Mouse (Mus musculus): ENCODE results near the gene Glipr2. TPM values are rescaled to one million over a fixed set of nuclear protein-coding genes. Genes with fewer than 3 reads are reported as not detected.
A peak's percentile ranks its signal among the peaks of the same experiment; 100 is the strongest.

Gene Glipr2
- total RNA-seq, 2 experiments from 2014 or later = 1.7 to 2.0 TPM

DNA sequence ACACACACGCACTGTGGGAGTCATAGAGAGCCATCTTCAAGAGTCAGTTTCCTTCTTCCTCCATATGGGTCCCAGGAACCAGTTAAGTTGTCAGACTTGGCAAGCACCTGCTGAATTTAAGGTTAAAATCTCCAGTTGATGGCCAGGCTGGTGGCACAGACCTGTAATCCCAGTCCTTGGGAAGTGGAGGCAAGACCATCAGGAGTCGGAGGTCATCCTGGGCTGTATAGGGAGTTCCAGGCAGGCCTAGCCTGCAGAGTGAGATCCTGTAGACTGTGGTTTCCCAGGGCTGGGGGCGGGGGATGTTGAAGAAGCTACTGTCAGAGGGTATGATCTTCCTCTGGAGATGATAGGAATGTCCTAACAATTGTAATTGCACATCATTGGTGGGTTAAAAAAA, 31.8 kb downstream of the Glipr2 start:
- no peak for DNase-seq (ENCODE audit: low spot score in 2 of 2)
- intact Hi-C loops (cut with DNase I) = loop anchor here (10.0 kb wide), 1 partner anchor 244 kb away; no protein-coding TSS in a partner anchor

- intact Hi-C loops (cut with DNase I) = no loop called here
- no peak for DNase-seq (ENCODE audit: low spot score in 2 of 2)
Observed at GRCm38 (mm10) chr4:43993072-43993471, 35.9 kb downstream of the Glipr2 start.

DNA sequence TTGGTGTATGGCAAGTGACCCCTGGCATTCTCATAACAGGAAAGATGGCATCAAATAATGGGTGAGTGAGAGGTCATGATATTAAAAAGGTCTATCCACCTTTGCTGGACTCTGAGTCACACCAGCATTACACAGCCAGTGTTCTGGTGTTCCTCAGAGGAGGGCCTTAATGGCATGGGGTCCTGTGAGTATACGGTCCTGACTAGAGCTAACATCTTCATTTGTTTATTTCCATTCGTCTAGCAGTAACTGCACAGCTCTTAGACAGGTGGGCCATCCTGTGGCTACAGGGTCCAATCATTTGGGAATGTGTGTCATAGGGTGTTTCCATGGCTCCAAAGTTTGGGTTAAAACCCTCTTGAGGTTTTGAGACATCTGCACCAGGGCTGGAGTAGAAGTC, 37.1 kb downstream of the Glipr2 start:
- intact Hi-C loops (cut with DNase I) = no loop called here
- no peak for DNase-seq (ENCODE audit: low spot score in 2 of 2)

- intact Hi-C loops (cut with DNase I) = no loop called here
- DNase-seq (ENCODE audit: low spot score in 2 of 2) = no peak
Observed at GRCm38 (mm10) chr4:44003622-44004021, 46.4 kb downstream of the Glipr2 start.

DNA sequence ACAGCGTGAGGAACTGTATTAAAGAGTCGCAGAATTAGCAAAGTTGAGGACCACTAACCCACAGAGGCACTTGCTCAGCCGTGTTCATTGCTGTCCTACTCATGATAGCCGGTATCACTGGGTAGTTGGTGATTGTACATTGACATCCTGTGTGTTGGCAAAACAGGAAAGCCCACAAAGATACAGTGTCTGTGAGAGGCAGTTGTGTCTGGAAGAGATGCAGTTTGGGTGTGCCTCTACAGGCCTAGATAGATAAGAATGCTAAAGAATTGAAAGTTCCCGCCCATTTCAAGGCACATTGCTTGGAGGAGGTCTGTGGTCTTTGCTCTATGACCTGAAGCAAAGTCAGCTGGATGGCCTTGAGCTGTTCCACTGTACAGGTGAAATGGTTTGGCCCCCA, 46.9 kb downstream of the Glipr2 start, which contains the start of gene Clta:
Clta (plus strand) TSS at position 327 of the 400 bp plus-strand sequence.
- no peak for DNase-seq (ENCODE audit: low spot score in 2 of 2)
- intact Hi-C loops (cut with DNase I) = no loop called here

GRCm38 (mm10) chr4:44004623-44005409, 47.6 kb downstream of the Glipr2 start:
- intact Hi-C loops (cut with DNase I) = no loop called here
- no peak for DNase-seq (ENCODE audit: low spot score in 2 of 2)

DNA sequence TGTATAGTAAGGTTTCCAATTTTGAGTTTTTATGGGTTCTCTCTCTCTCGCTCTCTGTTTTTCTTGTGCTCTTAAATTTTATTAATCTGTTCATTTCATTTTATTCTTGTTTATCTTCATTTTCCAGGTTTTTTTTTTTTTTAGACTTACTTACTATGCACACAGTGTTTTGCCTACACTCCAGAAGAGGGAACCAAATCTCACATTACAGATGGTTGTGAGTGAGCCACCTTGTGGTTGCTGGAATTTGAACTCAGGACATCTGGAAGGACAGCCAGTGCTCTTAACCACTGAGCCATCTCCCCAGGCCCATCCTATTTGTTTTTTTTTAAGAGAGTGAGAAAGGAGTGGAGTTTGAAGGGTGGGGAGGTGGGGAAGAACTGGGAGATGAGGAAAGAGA, 53.0 kb downstream of the Glipr2 start:
- intact Hi-C loops (cut with DNase I) = no loop called here
- no peak for DNase-seq (ENCODE audit: low spot score in 2 of 2)

GRCm38 (mm10) chr4:44010893-44011292, 53.7 kb downstream of the Glipr2 start:
- intact Hi-C loops (cut with DNase I) = no loop called here
- DNase-seq (ENCODE audit: low spot score in 2 of 2) = no peak

DNA sequence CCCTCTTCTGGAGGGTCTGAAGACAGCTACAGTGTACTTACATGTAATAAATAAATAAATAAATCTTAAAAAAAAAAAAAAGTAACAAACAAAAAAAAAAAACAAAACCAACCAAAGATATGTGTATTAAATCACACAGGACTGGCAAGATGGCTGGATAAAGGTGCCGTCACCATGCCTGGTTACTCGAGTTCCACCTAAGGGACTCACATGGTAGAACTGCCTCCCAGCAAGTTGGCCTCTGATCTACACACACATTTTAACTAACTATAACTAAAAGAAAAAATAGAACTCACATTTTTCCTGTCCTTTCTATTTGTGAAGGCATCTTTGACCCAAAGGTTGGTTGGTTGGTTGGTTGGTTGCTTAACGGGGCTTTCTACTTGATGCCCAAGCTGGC, 54.6 kb downstream of the Glipr2 start:
- DNase-seq (ENCODE audit: low spot score in 2 of 2) = no peak
- intact Hi-C loops (cut with DNase I) = no loop called here

- peak; percentile 93 to 97 for DNase-seq (ENCODE audit: low spot score in 2 of 2)
- intact Hi-C loops (cut with DNase I) = no loop called here
Observed at GRCm38 (mm10) chr4:44012376-44013367, 55.5 kb downstream of the Glipr2 start.

DNA sequence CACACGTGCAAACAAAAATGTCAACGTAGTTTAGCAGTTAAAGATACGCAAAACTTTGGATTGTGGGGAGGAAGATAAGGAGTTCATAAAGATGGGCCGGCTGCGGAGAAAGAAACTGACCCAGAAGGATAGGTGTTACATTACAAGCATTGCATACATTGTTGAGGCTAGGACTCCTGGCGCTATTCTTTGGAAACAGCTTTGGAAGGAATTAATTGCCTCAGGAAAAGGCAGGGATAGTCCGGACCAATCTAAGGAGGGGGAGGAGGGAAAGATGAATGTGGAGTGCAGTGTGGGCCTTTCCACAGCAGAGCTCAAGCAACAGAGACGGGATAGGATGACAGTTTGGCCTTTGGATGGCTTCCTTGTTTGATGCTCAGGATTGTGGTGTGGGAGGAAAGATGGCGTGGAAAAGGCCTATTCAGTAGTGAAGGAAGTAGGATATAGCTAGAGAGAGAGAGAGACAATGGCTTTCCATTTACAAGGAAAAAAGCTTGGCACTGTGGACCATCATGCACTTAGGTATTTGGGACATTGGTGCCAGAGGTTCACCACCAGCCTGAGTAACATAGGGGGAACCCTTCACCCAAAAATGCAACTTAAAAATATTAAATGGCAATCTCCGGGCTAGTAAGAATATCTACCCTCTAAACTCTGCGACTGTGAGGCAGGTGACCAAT, 56.3 kb downstream of the Glipr2 start:
- no peak for DNase-seq (ENCODE audit: low spot score in 2 of 2)
- intact Hi-C loops (cut with DNase I) = no loop called here

- no peak for DNase-seq (ENCODE audit: low spot score in 2 of 2)
- intact Hi-C loops (cut with DNase I) = no loop called here
Observed at GRCm38 (mm10) chr4:44016071-44016470, 58.9 kb downstream of the Glipr2 start.

DNA sequence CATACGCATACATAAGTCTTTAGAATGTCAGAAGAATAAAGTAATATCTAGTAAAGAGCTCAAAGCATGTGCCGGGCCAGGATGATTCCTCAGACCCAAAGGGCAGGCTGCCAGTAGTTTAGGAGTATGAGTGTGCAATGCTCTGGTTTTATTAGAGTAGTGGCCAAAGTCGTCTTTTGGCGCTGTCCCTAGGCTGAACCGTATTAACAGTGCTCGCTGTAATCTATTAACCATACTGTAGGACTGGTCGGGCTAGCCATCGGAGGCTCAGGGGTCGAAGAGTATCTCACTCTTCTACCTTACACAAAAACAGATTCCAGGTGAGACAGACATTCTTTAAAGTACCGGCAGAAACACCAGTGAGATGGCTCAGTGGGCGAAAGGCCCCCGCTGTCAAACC, 59.6 kb downstream of the Glipr2 start:
- intact Hi-C loops (cut with DNase I) = no loop called here

DNA sequence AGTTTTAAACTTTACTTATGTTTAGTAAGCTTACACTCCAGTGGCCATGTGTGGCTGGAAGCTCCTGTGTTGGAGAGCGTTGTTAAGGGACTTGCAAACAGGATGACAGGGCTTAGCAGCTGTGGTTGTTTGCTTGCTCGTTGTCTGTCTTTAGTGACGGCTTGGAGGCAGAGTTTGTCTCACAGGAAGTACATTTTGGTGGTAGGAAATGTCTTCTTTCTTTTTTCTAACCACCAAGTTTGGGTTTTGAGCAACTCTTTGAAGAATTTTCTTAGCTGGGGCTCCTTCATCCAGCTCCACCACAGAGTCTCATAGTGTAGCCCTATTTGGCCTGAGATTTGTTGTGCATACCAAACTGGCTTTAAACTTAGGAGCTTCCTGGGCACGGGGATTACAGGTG, 65.1 kb downstream of the Glipr2 start:
- intact Hi-C loops (cut with DNase I) = no loop called here
- DNase-seq (ENCODE audit: low spot score in 2 of 2) = peak in 1 of 2 experiments; percentile 0

More for the DNA sequence above, 59.6 kb downstream of the Glipr2 start:
- no peak for DNase-seq (ENCODE audit: low spot score in 2 of 2)

DNA sequence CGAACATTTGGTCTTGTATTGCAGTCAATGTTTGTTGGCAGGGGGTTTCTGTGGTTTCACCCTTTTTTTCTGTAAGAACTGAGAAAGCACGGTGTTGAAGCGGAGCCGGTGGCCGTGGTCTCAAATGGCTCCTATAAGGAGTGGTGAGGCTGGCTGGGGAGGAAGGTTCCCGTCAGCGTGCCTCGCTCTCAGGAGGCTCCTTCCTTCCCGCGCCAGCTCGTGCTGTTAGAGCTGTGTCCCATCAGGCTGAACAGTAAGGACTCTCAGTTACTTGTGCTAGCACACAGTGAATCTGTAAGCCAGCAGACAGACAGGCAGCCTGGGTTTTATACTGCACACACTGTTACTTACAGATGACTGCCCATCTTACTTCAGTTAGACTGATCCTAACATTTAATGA, 65.6 kb downstream of the Glipr2 start:
- intact Hi-C loops (cut with DNase I) = no loop called here
- DNase-seq (ENCODE audit: low spot score in 2 of 2) = peak in 1 of 2 experiments; percentile 2

GRCm38 (mm10) chr4:44023681-44024080, 66.5 kb downstream of the Glipr2 start:
- intact Hi-C loops (cut with DNase I) = no loop called here

DNA sequence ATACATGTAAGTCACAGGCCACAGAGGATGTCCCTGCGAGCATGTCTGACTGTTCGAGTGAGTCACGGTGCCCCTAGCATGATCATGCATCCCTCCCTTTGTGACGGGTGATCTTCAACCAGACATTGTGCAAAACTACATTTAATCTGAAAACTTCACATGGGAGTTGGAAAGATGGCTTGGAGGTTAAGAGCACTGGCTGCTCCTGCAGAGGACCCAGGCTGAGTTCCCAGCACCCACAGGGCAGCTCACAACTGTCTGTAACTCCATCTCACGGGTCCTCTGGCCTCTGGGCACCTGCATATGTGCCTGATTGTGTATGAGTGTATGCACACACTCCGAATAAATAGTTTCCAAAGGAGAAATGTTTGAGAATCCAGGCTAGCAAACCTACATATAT, 67.0 kb downstream of the Glipr2 start:
- no peak for DNase-seq (ENCODE audit: low spot score in 2 of 2)
- intact Hi-C loops (cut with DNase I) = no loop called here

More at GRCm38 (mm10) chr4:44023681-44024080, 66.5 kb downstream of the Glipr2 start:
- peak in 1 of 2 experiments; percentile 2 for DNase-seq (ENCODE audit: low spot score in 2 of 2)

- intact Hi-C loops (cut with DNase I) = no loop called here
- no peak for DNase-seq (ENCODE audit: low spot score in 2 of 2)
Observed at GRCm38 (mm10) chr4:44025570-44025969, 68.4 kb downstream of the Glipr2 start.

Data from left cerebral cortex, postnatal 14 days (tissue).